Mouse (Mus musculus) limb, embryonic 15.5 days (tissue): Measurements from ENCODE around the gene Pias3. TPM values are rescaled to one million over a fixed set of nuclear protein-coding genes. Genes with fewer than 3 reads are reported as not detected.

Experiments used
- ATAC-seq: fragments of 200-750 bp; cut with Nextera tagmentation; 2 replicates; pipeline ENCODE4 v1.8.0; 2017; ENCODE audit warnings: low read depth, moderate TSS enrichment; ENCODE audit not compliant: insufficient number of reproducible peaks, low FRiP score, low TSS enrichment
- H3K27ac ChIP-seq: fragments of 300-500 bp; sonication (generic); 2 replicates; pipeline ENCODE4 v1.5.1; 2015; ENCODE audit warnings: moderate library complexity, mild to moderate bottlenecking, inconsistent platforms
- H3K27me3 ChIP-seq: fragments of 300-500 bp; sonication (generic); 2 replicates; pipeline ENCODE4 v1.6.1; 2015; ENCODE audit warnings: inconsistent platforms
- H3K36me3 ChIP-seq: fragments of 300-500 bp; sonication (generic); 2 replicates; pipeline ENCODE4 v1.6.1; 2015; ENCODE audit warnings: inconsistent platforms
- H3K4me1 ChIP-seq: fragments of 300-500 bp; sonication (generic); 2 replicates; pipeline ENCODE4 v1.6.1; 2015; ENCODE audit warnings: inconsistent platforms
- H3K4me2 ChIP-seq: fragments of 300-500 bp; sonication (generic); 2 replicates; pipeline ENCODE4 v1.6.1; 2015; ENCODE audit warnings: mild to moderate bottlenecking, inconsistent platforms
- H3K4me3 ChIP-seq: fragments of 300-500 bp; sonication (generic); 2 replicates; pipeline ENCODE4 v1.5.1; 2015; ENCODE audit warnings: mild to moderate bottlenecking, inconsistent platforms
- H3K9ac ChIP-seq: fragments of 300-500 bp; sonication (generic); 2 replicates; pipeline ENCODE4 v1.6.1; 2015; ENCODE audit warnings: inconsistent platforms
- H3K9me3 ChIP-seq: fragments of 300-500 bp; sonication (generic); 2 replicates; pipeline ENCODE4 v1.6.1; 2016; ENCODE audit warnings: inconsistent platforms
- WGBS: fragments of 180-500 bp; shearing (Covaris S2); methylation state at CpG from one replicate; pipeline ENCODE4 v1.1.7; 2015; 5-methylcytosine and 5-hydroxymethylcytosine counted together
- polyA plus RNA-seq: library from polyadenylated mRNA; unstranded; fragments of >200 nt; fragmentation: Nextera tagmentation; extraction: Ambion mirVana; gene quantifications from 2 replicates; pipeline ENCODE4 v1.2.1, GENCODE M21; 2015

Pias3 gene
- polyA plus RNA-seq, 1 experiment from 2014 or later, result 65.2 TPM

GRCm38 (mm10) chr3:96708684-96709064, 12.5 kb downstream of the Pias3 start:
- 62% methylated on average over 2 of the region's 2 CpGs for WGBS
- H3K4me1 ChIP-seq, result peaks cover 11% of the 10 kb centered on the region
- no peak overlapping the region for H3K4me3 ChIP-seq
- no peaks in the 10 kb centered on the region for H3K9me3 ChIP-seq
- H3K27me3 ChIP-seq, result 0 out of 2 replicates have a peak, but pooled peaks cover 4% of the 10 kb centered on the region
- no peak for ATAC-seq
- no peak overlapping the region for H3K9ac ChIP-seq
- no peak overlapping the region for H3K27ac ChIP-seq
- H3K36me3 ChIP-seq, result peaks cover 61% of the 10 kb centered on the region
- 0 out of 2 replicates have a peak overlapping the region, but pooled peaks have one; percentile 97 for H3K4me2 ChIP-seq

- 83% methylated on average over 5 of the region's 5 CpGs for WGBS
- H3K27ac ChIP-seq, result no peak overlapping the region
- H3K9me3 ChIP-seq, result no peaks in the 10 kb centered on the region
- no peaks in the 10 kb centered on the region for H3K4me1 ChIP-seq
- ATAC-seq, result no peak
- H3K27me3 ChIP-seq, result no peaks in the 10 kb centered on the region
- no peak overlapping the region for H3K4me3 ChIP-seq
- H3K4me2 ChIP-seq, result no peak overlapping the region
- no peak overlapping the region for H3K9ac ChIP-seq
- peaks cover 71% of the 10 kb centered on the region for H3K36me3 ChIP-seq
Observed at GRCm38 (mm10) chr3:96714286-96714685, 18.1 kb downstream of the Pias3 start.

- no peak for ATAC-seq
- Histone ChIP-seq H3K36me3 (peaks cover 65% of the 10 kb centered on the region), H3K4me1 (no peaks in the 10 kb centered on the region), H3K9me3 (no peaks in the 10 kb centered on the region), H3K4me2 (no peak overlapping the region), H3K27ac (no peak overlapping the region), H3K27me3 (no peaks in the 10 kb centered on the region), H3K9ac (no peak overlapping the region), H3K4me3 (no peak overlapping the region)
- WGBS, result 70% methylated on average over 2 of the region's 2 CpGs
Observed at GRCm38 (mm10) chr3:96715854-96716253, 19.7 kb downstream of the Pias3 start.

GRCm38 (mm10) chr3:96719173-96719572, 23.0 kb downstream of the Pias3 start:
- Histone ChIP-seq H3K4me2 (no peak overlapping the region), H3K4me1 (no peaks in the 10 kb centered on the region)
- 43% methylated on average over 14 of the region's 14 CpGs for WGBS

GRCm38 (mm10) chr3:96727343-96727827, 31.2 kb downstream of the Pias3 start, which contains the start of the genes Polr3c and Rnf115:
Polr3c (minus strand) TSS chr3:96727628.
Rnf115 (plus strand) TSS chr3:96727664.
- H3K4me2 ChIP-seq, result peak within 1 kb of the TSS; percentile 52
- under 1% methylated on average over 48 of the region's 52 CpGs for WGBS
- H3K4me3 ChIP-seq, result peak within 1 kb of the TSS; percentile 87
- peak; percentile 96 for ATAC-seq
- peak within 1 kb of the TSS; percentile 92 for H3K27ac ChIP-seq
- H3K9ac ChIP-seq, result peak within 1 kb of the TSS; percentile 73
- H3K9me3 ChIP-seq, result no peaks in the 10 kb centered on the region
- peaks cover 14% of the 10 kb centered on the region for H3K4me1 ChIP-seq
- peaks cover 16% of the 10 kb centered on the region for H3K36me3 ChIP-seq
- H3K27me3 ChIP-seq, result no peaks in the 10 kb centered on the region

More at GRCm38 (mm10) chr3:96719173-96719572, 23.0 kb downstream of the Pias3 start:
- Histone ChIP-seq H3K36me3 (peaks cover 64% of the 10 kb centered on the region), H3K4me3 (no peak overlapping the region), H3K9ac (no peak overlapping the region), H3K9me3 (no peaks in the 10 kb centered on the region), H3K27me3 (no peaks in the 10 kb centered on the region), H3K27ac (no peak overlapping the region)
- ATAC-seq, result no peak

GRCm38 (mm10) chr3:96727828-96728633, 31.8 kb downstream of the Pias3 start:
- Histone ChIP-seq H3K4me2 (peak overlapping the region; percentile 52), H3K9me3 (no peaks in the 10 kb centered on the region), H3K27me3 (no peaks in the 10 kb centered on the region), H3K9ac (peak overlapping the region; percentile 73), H3K4me1 (peaks cover 14% of the 10 kb centered on the region), H3K36me3 (peaks cover 9% of the 10 kb centered on the region), H3K27ac (peak overlapping the region; percentile 92), H3K4me3 (peak overlapping the region; percentile 87)
- 0 out of 2 replicates have a peak, but pooled peaks have one; percentile 26 for ATAC-seq
- under 1% methylated on average over 42 of the region's 42 CpGs for WGBS

GRCm38 (mm10) chr3:96728634-96729402, 32.6 kb downstream of the Pias3 start:
- Histone ChIP-seq H3K36me3 (peaks cover 1% of the 10 kb centered on the region), H3K9me3 (no peaks in the 10 kb centered on the region), H3K4me2 (peak overlapping the region; percentile 52), H3K9ac (0 out of 2 replicates have a peak overlapping the region, but pooled peaks have one; percentile 73), H3K27ac (peak overlapping the region; percentile 92), H3K27me3 (no peaks in the 10 kb centered on the region), H3K4me1 (peaks cover 14% of the 10 kb centered on the region), H3K4me3 (peak overlapping the region; percentile 87)
- ATAC-seq, result no peak
- whole genome bisulfite sequencing, result 43% methylated on average over 7 of the region's 7 CpGs

GRCm38 (mm10) chr3:96729403-96729784, 33.2 kb downstream of the Pias3 start:
- 43% methylated on average over 3 of the region's 3 CpGs for whole genome bisulfite sequencing
- Histone ChIP-seq H3K27ac (no peak overlapping the region), H3K9me3 (no peaks in the 10 kb centered on the region), H3K9ac (no peak overlapping the region), H3K4me2 (no peak overlapping the region), H3K4me3 (no peak overlapping the region), H3K4me1 (peaks cover 14% of the 10 kb centered on the region), H3K27me3 (no peaks in the 10 kb centered on the region), H3K36me3 (no peaks in the 10 kb centered on the region)
- ATAC-seq, result no peak

GRCm38 (mm10) chr3:96730785-96731184, 34.6 kb downstream of the Pias3 start:
- Histone ChIP-seq H3K27ac (no peak overlapping the region), H3K4me2 (no peak overlapping the region), H3K9ac (no peak overlapping the region), H3K4me1 (peaks cover 14% of the 10 kb centered on the region), H3K36me3 (no peaks in the 10 kb centered on the region), H3K27me3 (no peaks in the 10 kb centered on the region), H3K9me3 (no peaks in the 10 kb centered on the region), H3K4me3 (no peak overlapping the region)
- ATAC-seq, result no peak
- WGBS, result 82% methylated on average over 5 of the region's 5 CpGs

- 94% methylated on average over 1 of the region's 1 CpGs for WGBS
- Histone ChIP-seq H3K27me3 (no peaks in the 10 kb centered on the region), H3K4me2 (no peak overlapping the region), H3K4me1 (peaks cover 5% of the 10 kb centered on the region), H3K36me3 (no peaks in the 10 kb centered on the region), H3K27ac (no peak overlapping the region), H3K9ac (no peak overlapping the region), H3K4me3 (no peak overlapping the region), H3K9me3 (no peaks in the 10 kb centered on the region)
- ATAC-seq, result no peak
Observed at GRCm38 (mm10) chr3:96733984-96734383, 37.8 kb downstream of the Pias3 start.

GRCm38 (mm10) chr3:96735200-96735599, 39.0 kb downstream of the Pias3 start:
- Histone ChIP-seq H3K9ac (no peak overlapping the region), H3K4me2 (no peak overlapping the region), H3K4me3 (no peak overlapping the region), H3K9me3 (no peaks in the 10 kb centered on the region), H3K27me3 (no peaks in the 10 kb centered on the region), H3K27ac (no peak overlapping the region), H3K36me3 (no peaks in the 10 kb centered on the region), H3K4me1 (peaks cover 3% of the 10 kb centered on the region; the same call in 1 of the 2 replicates)
- 90% methylated on average over 2 of the region's 2 CpGs for WGBS
- no peak for ATAC-seq
